Mouse (Mus musculus) cerebellum, adult 11-12 months (tissue): ENCODE data around the gene Miga1.

Source experiments
- DNase-seq: peaks from one replicate; pipeline ENCODE4 v3.0.0; 2022

Miga1 gene

DNA sequence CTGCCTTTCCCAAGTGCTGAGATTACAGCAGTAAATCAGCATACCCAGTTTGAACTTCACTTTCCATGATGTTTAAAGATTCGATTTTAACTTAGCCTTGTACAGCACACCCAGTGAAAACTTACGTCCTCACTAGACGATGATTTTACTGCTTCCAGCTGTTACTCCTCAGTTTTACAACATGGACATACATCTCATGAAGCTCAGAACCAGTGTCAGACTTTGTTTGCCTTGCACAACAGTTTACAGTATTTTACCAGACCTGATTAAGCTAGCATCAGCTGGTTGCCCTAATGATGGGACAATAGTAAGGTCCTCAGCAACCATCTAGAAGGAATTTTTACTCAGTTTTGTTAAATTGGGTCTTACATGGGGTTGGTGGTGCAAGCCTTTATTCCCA is 99.1 kb downstream of the Miga1 start:
- no peak for DNase-seq

DNA sequence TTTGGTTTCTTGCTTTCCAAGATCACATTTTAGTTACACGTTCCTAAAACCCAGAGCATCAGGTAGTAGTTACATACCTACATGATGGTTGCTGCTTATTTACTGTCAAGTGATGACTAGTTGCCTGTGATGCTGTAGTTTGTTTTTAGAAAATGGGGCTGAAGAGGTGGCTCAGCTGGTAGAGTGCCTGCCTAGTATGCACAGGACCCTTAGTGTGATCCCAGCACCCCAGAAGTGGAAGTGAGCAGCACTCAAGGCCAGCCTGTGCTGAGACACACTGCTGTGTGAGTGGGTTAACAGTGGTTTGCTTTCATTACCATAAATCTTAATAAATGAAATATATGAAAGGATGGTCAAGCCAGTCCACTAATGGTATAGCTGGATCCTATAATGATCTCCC is 100.6 kb downstream of the Miga1 start:
- DNase-seq: no peak

DNA sequence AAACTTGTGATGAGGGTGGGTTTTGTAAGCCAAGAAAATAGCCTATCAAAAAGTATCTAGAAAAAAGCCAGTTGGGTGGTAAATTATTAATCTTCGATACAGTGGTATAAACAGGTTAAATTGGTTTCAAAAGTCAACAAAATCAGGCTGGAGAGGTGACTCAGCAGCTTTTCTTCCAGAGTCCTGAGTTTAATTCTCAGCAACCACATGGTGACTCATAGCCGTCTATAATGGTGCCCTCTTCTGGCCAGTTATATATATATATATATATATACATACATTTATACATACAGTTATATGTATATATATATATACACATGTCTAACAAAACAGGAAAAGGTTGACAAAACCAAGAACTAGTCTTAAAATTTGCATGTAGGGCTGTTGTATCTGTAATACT is 101.4 kb downstream of the Miga1 start:
- no peak for DNase-seq

DNA sequence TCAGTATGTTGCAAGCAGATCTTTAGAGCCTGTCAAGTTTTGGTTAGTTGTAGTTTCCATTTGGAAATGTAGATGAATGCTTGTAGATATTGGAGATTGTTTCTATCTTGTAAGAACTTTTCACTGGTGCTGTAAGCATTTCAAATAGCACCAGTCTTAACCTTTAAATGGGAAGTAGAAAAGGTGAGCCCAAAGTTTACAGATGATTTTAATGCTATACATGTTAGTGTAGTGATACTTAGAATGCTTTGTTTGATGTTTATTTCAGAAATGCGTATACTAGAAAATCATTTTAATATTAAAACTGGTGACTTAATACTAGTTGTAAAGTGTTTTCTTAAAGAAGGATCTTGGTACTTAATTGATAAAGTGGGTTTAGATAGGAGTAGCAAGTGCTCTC is 104.4 kb downstream of the Miga1 start:
- DNase-seq: no peak

DNA sequence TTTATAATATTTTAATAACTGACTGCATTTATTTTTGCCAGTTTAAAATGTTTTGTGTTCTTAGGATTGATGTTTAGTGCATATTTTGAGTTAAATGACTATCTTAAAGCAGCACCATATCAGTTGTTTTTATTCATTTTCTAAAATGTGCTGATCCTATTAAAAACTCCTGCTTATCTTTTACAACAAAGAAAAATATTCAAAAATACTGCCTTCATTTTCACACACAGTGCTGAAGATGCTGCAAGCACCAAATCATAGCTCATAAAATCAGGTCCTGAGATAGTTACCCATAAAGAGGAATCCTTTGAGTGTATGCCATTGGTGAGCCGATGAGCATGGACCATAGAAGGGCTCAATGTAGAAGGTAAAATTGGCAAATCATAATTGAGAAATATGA is 105.0 kb downstream of the Miga1 start:
- DNase-seq: no peak

DNA sequence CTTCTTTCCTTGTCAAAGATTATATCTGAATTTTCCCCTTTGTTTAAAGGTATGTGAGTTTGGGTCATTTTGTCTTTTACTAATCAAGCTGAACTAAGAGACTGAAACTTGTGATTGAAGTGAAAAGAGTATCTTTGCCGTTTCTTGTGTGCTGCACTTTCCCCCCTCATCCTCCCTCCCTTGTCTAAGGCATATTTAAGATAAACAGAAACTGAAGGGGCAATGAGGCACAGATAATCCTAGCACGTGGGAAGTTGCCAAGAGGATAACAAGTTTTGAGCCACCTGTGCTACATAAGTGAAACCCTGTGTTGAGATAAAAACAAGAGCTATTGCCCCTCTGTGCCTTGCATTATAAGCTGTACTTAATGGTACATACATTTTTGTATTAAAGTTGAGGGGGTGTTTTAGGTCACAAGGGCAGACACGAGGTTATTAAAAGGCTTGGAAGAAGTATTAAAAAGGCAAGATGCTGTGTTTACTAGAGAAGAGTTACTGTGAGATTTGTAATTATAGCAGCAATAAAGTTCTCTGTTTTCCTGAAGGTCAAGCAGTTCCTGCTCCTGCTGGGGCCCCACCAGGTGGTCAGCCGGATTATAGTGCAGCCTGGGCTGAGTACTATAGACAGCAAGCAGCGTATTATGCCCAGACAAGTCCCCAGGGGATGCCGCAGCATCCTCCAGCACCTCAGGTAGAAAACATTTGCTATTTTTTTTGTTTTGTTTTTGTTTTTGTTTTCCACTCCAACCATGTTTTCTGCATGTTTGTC is 108.7 kb downstream of the Miga1 start:
- DNase-seq: no peak

DNA sequence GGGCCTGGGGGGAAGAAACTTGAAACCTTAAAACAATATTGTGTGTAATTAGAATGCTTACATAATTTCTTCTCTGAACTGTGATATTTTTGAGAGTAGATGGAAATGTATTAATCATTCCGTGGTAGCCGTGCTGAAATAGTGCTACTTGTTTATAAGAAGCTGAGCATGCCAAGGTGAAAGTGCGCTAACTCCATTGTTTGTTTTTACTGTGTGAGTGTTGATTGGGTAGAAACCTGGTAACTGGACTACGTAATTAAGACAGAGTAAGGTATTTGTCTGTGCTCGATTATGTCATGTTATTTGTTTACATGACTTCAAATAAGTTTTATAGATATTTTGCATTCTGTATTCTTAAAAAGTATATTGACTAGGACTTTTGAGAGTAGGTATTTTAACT is 110.9 kb downstream of the Miga1 start:
- no peak for DNase-seq

DNA sequence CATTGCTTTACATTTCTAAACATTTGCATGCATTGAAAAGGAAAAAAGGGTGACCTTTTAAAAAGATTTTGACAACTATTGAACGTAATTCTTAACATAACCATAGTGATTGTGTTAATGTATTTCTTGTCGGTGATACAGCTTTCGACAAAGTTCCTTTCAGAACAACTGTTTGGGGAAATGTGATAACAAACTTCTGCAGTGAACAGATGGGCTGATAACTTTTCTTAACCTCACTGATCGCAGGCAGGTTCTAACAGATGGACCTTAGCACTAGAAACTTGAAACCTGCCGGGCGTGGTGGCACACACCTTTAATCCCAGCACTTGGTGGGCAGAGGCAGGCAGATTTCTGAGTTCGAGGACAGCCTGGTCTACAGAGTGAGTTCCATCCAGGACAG is 111.4 kb downstream of the Miga1 start:
- no peak for DNase-seq

DNA sequence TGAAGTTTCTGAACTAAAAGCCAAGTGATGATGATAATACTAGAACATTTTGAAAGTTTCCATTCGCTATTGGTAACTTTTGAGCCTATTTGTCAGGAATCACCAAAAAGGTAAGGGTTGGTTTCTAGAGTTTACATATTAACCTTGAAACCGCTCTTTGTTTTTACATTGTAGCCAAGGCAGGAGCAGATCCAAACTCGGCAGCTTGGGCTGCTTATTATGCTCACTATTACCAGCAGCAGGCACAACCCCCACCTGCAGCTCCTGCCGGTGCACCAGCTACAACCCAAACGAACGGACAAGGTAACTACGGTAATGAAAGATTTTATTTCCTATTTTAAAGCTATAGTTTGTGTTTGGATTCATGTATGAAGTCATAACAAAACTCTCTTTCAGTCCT is 114.3 kb downstream of the Miga1 start:
- DNase-seq: no peak

DNA sequence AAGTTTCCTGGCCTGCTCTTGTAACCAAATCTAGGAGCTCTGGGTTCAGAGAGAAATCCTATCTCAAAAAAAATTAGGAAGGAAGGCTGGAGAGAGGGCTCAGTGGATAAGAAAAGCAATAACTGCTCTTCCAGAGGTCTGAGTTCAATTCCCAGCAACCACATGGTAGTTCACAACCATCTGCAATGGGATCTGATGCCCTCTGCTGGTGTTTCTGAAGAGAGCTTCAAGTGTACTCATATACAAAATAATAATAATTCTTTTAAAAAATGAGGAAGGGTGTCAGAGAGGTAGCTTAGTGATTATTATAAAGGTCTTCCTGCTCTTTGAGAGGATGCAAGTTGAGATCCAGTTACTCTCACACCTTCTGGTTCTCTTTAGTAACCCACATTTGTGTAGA is 115.3 kb downstream of the Miga1 start:
- no peak for DNase-seq
